Mouse (Mus musculus) embryonic facial prominence, embryonic 13.5 days (tissue): Measurements from ENCODE around the gene Akr1b8. TPM values are rescaled to one million over a fixed set of nuclear protein-coding genes. Genes with fewer than 3 reads are reported as not detected.
"Not testable (repeated sequence)": the region's sequence is repeated elsewhere in the genome, so short reads cannot be mapped to it uniquely, and the experiment has no call there.

Experiments used
- ATAC-seq: fragments of 200-750 bp; cut with Nextera tagmentation; 2 replicates; pipeline ENCODE4 v1.8.0; 2017; ENCODE audit warnings: low read depth; ENCODE audit not compliant: insufficient number of reproducible peaks, insufficient read depth, low FRiP score, low TSS enrichment
- H3K27ac ChIP-seq: fragments of 300-500 bp; sonication (generic); 2 replicates; pipeline ENCODE4 v1.5.1; 2015; ENCODE audit warnings: moderate library complexity, mild to moderate bottlenecking, inconsistent platforms
- H3K27me3 ChIP-seq: fragments of 300-500 bp; sonication (generic); 2 replicates; pipeline ENCODE4 v1.6.1; 2015; ENCODE audit warnings: mild to moderate bottlenecking, inconsistent platforms
- H3K36me3 ChIP-seq: fragments of 300-500 bp; sonication (generic); 2 replicates; pipeline ENCODE4 v1.6.1; 2015; ENCODE audit warnings: mild to moderate bottlenecking, inconsistent platforms
- H3K4me1 ChIP-seq: fragments of 300-500 bp; sonication (generic); 2 replicates; pipeline ENCODE4 v1.6.1; 2015; ENCODE audit warnings: inconsistent platforms
- H3K4me2 ChIP-seq: fragments of 300-500 bp; sonication (generic); 2 replicates; pipeline ENCODE4 v1.6.1; 2015; ENCODE audit warnings: moderate library complexity, mild to moderate bottlenecking, inconsistent platforms
- H3K4me3 ChIP-seq: fragments of 300-500 bp; sonication (generic); 2 replicates; pipeline ENCODE4 v1.5.1; 2015; ENCODE audit warnings: mild to moderate bottlenecking, inconsistent platforms
- H3K9ac ChIP-seq: fragments of 300-500 bp; sonication (generic); 2 replicates; pipeline ENCODE4 v1.6.1; 2015; ENCODE audit warnings: mild to moderate bottlenecking, inconsistent platforms
- H3K9me3 ChIP-seq: fragments of 300-500 bp; sonication (generic); 2 replicates; pipeline ENCODE4 v1.6.1; 2016; ENCODE audit warnings: inconsistent platforms
- WGBS: fragments of 180-500 bp; shearing (Covaris S2); methylation state at CpG from one replicate; pipeline ENCODE4 v1.1.7; 2015; ENCODE audit warnings: mixed read lengths; 5-methylcytosine and 5-hydroxymethylcytosine counted together
- polyA plus RNA-seq: library from polyadenylated mRNA; unstranded; fragments of >200 nt; fragmentation: Nextera tagmentation; extraction: Ambion mirVana; gene quantifications from 2 replicates; pipeline ENCODE4 v1.2.1, GENCODE M21; 2015

Akr1b8 gene
- polyA plus RNA-seq, 1 experiment from 2014 or later, result 18.9 TPM

DNA sequence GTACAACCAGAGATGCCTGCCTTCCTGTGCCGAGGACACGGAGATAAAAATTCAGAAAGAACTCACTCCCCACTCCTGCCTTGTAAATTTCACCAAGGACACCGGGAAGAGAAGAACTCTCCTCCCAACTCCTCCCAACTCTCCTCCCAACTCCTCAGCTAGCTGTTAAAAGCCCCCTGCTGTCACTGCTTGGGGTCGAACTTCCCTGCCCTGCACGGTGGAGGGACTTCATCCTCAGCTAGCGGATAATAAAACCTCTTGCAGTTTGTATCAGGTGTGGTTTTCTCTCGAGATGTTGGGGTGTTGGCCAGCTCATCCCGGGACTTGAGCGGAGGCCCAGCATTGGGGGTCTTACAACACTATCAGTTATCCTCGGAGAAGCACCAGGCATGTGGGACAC, 2.4 kb upstream of the Akr1b8 start:
- ATAC-seq, H3K9me3 ChIP-seq, H3K27me3 ChIP-seq, H3K9ac ChIP-seq, H3K36me3 ChIP-seq, H3K4me2 ChIP-seq, H3K4me3 ChIP-seq, H3K27ac ChIP-seq: not testable (repeated sequence)
- 40% methylated on average over 10 of the region's 10 CpGs for WGBS
- peaks cover 13% of the 10 kb centered on the region for H3K4me1 ChIP-seq

DNA sequence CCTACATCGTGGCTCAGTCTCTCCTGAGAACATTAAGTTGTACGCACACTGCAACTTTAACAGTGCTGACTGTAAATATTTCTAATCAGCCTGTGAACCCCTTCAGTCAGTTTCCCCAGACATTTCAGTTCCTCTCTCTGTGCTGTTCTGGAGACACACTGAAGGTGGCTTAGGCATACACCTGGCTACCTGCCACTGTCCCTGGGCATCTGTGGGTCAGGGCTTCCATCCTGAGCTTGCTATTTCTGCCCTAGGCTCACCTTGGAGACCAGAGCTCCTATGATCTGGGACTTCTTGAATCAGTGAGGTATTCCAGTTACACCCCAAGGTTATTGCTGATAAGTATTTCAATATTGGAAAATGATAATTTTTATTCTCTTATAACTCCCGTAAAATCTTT, 1.5 kb upstream of the Akr1b8 start:
- WGBS, result 90% methylated on average over 3 of the region's 3 CpGs
- ATAC-seq, result no peak
- no peak overlapping the region for H3K9ac ChIP-seq
- peaks cover 13% of the 10 kb centered on the region for H3K4me1 ChIP-seq
- no peaks in the 10 kb centered on the region for H3K9me3 ChIP-seq
- H3K36me3 ChIP-seq, result no peaks in the 10 kb centered on the region
- H3K27ac ChIP-seq, result no peak overlapping the region
- no peak overlapping the region for H3K4me2 ChIP-seq
- no peaks in the 10 kb centered on the region for H3K27me3 ChIP-seq
- H3K4me3 ChIP-seq, result no peak overlapping the region

- Histone ChIP-seq H3K4me3 (peak overlapping the region; percentile 34), H3K9ac (peak overlapping the region; percentile 55; the same call in 1 of the 2 replicates), H3K27ac (peak overlapping the region; percentile 44), H3K9me3 (no peaks in the 10 kb centered on the region), H3K4me2 (peak overlapping the region; percentile 59), H3K36me3 (no peaks in the 10 kb centered on the region), H3K27me3 (no peaks in the 10 kb centered on the region), H3K4me1 (peaks cover 13% of the 10 kb centered on the region)
- 69% methylated on average over 8 of the region's 8 CpGs for WGBS
- ATAC-seq, result no peak
Measured at GRCm38 (mm10) chr6:34354354-34355348, 732 bp downstream of the Akr1b8 start.

DNA sequence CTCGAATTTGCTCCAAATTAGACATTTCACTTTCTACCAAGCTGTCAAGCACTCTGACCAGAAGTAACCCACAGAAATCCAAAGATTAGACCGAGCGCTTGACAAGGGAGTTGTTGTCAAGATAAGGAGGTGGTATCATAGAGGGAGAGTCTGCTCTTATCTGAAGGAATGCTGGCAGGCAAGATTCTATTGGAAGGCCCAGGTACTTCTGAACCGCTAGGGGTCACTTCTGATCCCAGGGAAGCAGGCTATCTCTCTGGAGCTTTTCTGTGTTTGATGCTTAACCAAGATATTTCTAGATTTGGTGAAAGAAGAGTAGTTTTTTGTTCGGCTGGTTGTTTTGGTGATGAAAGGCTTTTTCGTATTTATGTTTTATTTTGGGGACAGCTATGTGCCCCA, 1.4 kb downstream of the Akr1b8 start:
- H3K9ac ChIP-seq, result no peak overlapping the region
- peaks cover 13% of the 10 kb centered on the region for H3K4me1 ChIP-seq
- no peak overlapping the region for H3K4me2 ChIP-seq
- no peaks in the 10 kb centered on the region for H3K36me3 ChIP-seq
- H3K9me3 ChIP-seq, result no peaks in the 10 kb centered on the region
- no peaks in the 10 kb centered on the region for H3K27me3 ChIP-seq
- no peak overlapping the region for H3K4me3 ChIP-seq
- 76% methylated on average over 6 of the region's 6 CpGs for WGBS
- no peak overlapping the region for H3K27ac ChIP-seq
- ATAC-seq, result no peak

- Histone ChIP-seq H3K27ac (no peak overlapping the region), H3K4me3 (no peak overlapping the region), H3K36me3 (no peaks in the 10 kb centered on the region), H3K4me1 (peaks cover 13% of the 10 kb centered on the region), H3K27me3 (no peaks in the 10 kb centered on the region), H3K9me3 (no peaks in the 10 kb centered on the region), H3K4me2 (no peak overlapping the region), H3K9ac (no peak overlapping the region)
- WGBS, result 87% methylated on average over 9 of the region's 9 CpGs
- ATAC-seq, result no peak
Measured at GRCm38 (mm10) chr6:34355841-34356240, 1.9 kb downstream of the Akr1b8 start.

GRCm38 (mm10) chr6:34364217-34365136, 10.6 kb downstream of the Akr1b8 start:
- no peak for ATAC-seq
- Histone ChIP-seq H3K4me3 (no peak overlapping the region), H3K36me3 (0 out of 2 replicates have a peak, but pooled peaks cover 2% of the 10 kb centered on the region), H3K27ac (no peak overlapping the region), H3K9ac (no peak overlapping the region), H3K9me3 (no peaks in the 10 kb centered on the region), H3K4me2 (no peak overlapping the region), H3K4me1 (0 out of 2 replicates have a peak, but pooled peaks cover 3% of the 10 kb centered on the region), H3K27me3 (no peaks in the 10 kb centered on the region)
- WGBS, result 74% methylated on average over 12 of the region's 12 CpGs

DNA sequence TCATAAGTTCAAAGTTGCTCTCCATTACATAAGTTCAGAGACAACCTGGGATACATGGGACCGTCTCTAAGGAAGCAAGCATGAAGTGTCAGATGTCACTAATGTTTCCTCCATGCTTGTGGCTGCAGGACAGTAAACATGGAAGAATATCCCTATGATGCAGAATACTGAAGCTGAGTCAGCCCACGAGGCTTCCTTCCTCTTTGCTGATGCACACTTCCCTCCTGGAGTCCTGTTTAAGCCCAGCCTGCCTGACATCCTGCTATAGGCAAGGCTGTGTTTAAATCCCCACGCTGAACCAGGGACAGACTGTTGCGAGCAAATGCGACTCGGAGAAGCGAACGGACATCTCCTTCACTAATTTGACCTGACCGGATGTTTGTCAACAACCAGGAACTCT, 14.1 kb downstream of the Akr1b8 start:
- Histone ChIP-seq H3K27ac (no peak overlapping the region), H3K4me3 (no peak overlapping the region), H3K27me3 (no peaks in the 10 kb centered on the region), H3K4me1 (0 out of 2 replicates have a peak, but pooled peaks cover 3% of the 10 kb centered on the region), H3K9me3 (no peaks in the 10 kb centered on the region), H3K36me3 (0 out of 2 replicates have a peak, but pooled peaks cover 2% of the 10 kb centered on the region), H3K4me2 (no peak overlapping the region), H3K9ac (no peak overlapping the region)
- WGBS, result 71% methylated on average over 9 of the region's 9 CpGs
- no peak for ATAC-seq

DNA sequence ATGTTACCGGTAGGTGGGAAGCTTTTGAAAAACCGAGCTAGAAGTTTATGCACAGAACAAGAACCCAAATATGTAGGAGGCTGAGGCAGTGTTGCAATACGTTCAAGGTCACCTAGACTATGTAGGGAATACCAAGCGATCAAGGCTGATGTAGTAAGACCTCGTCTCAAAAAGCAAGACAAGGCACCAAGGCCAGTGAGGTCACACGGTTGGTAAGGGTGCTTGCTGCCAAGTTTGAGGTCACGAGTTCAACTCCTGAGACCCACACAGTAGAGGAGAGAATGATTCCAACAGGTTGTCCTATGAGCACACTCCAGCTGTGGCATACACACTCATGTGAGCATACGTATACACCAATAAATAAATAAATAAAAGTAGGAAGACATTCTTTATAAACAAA, 16.2 kb downstream of the Akr1b8 start:
- H3K9ac ChIP-seq, result no peak overlapping the region
- no peak for ATAC-seq
- H3K27ac ChIP-seq, result no peak overlapping the region
- H3K36me3 ChIP-seq, result no peaks in the 10 kb centered on the region
- WGBS, result 84% methylated on average over 8 of the region's 8 CpGs
- no peak overlapping the region for H3K4me3 ChIP-seq
- H3K27me3 ChIP-seq, result no peaks in the 10 kb centered on the region
- no peaks in the 10 kb centered on the region for H3K9me3 ChIP-seq
- H3K4me2 ChIP-seq, result no peak overlapping the region
- H3K4me1 ChIP-seq, result 0 out of 2 replicates have a peak, but pooled peaks cover 3% of the 10 kb centered on the region

DNA sequence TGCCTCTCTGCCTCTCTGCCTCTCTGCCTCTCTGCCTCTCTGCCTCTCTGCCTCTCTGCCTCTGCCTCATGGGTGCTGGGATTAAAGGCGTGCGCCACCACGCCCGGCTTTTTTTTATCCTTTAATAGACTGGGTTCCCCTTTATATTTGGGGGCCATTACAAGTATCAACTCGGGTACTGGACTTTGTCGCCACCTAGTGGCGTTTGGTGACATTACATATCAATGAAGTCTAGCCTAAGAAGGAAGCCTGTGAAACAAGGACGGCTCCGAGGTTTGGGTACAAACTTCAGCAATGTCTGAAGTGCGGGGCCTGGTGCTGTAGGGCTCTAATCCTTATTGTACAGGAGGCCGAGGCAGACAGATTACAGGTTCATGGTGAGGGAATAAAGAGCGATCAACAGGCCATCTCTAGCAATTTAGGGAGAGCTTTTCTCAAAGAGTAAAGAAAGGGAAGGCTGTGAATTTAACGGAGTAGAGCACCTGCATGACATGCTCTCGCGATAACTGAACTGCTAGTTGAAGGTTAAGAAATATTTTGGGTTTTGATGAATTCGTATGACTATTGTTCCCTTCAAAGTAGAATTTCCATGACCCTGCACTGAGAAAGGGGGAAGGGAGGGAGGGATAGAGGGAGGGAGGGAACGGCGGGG, 17.9 kb downstream of the Akr1b8 start:
- Histone ChIP-seq H3K4me3 (0 out of 2 replicates have a peak overlapping the region, but pooled peaks have one; percentile 13), H3K9me3 (no peaks in the 10 kb centered on the region), H3K36me3 (no peaks in the 10 kb centered on the region), H3K4me2 (peak overlapping the region; percentile 47), H3K27me3 (no peaks in the 10 kb centered on the region), H3K27ac (no peak overlapping the region), H3K4me1 (0 out of 2 replicates have a peak, but pooled peaks cover 3% of the 10 kb centered on the region), H3K9ac (peak overlapping the region; percentile 36; the same call in 1 of the 2 replicates)
- ATAC-seq, result no peak; the same call in 1 of the 2 replicates
- 23% methylated on average over 18 of the region's 18 CpGs for WGBS

GRCm38 (mm10) chr6:34373841-34374240, 19.9 kb downstream of the Akr1b8 start:
- no peak overlapping the region for H3K4me3 ChIP-seq
- 83% methylated on average over 7 of the region's 7 CpGs for WGBS
- no peaks in the 10 kb centered on the region for H3K9me3 ChIP-seq
- H3K9ac ChIP-seq, result no peak overlapping the region
- no peaks in the 10 kb centered on the region for H3K4me1 ChIP-seq
- no peaks in the 10 kb centered on the region for H3K27me3 ChIP-seq
- ATAC-seq, result no peak
- H3K36me3 ChIP-seq, result no peaks in the 10 kb centered on the region
- no peak overlapping the region for H3K4me2 ChIP-seq
- no peak overlapping the region for H3K27ac ChIP-seq

DNA sequence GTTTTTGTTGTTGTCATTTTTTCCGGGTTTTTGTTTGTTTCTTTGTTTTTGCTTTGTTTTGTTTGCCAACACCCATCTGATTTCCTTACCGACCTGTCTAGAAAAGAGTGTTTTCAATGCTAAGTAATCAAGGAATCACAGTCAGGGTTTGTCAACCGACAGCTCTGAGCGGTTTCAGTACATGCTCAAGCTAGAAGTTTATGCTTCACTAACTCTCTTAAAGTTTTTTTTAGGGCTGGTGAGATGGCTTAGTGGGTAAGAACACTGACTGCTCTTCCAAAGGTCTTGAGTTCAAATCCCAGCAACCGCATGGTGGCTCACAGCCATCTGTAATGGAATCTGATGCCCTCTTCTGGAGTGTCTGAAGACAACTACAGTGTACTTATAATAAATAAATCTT, 22.0 kb downstream of the Akr1b8 start:
- not testable (repeated sequence) for H3K4me3 ChIP-seq, H3K36me3 ChIP-seq, H3K27me3 ChIP-seq, ATAC-seq, H3K4me2 ChIP-seq, H3K4me1 ChIP-seq, H3K9ac ChIP-seq, H3K27ac ChIP-seq, H3K9me3 ChIP-seq
- 84% methylated on average over 5 of the region's 5 CpGs for WGBS
